Mouse (Mus musculus): Measurements from ENCODE around the gene Tyw5. TPM values are rescaled to one million over a fixed set of nuclear protein-coding genes. Genes with fewer than 3 reads are reported as not detected.

Tyw5 gene
- total and polyA plus RNA-seq, 2 experiments from 2014 or later: 14.4 to 31.4 TPM

GRCm38 (mm10) chr1:57388402-57389155, 18.3 kb downstream of the Tyw5 start:
- 0 out of 2 replicates have a peak, but pooled peaks have one; percentile 48 for ATAC-seq
- Histone ChIP-seq H3K4me3 (ENCODE audit: low read length) (no peak overlapping the region), H3K4me1 (ENCODE audit: insufficient read depth, low read length) (no peaks in the 10 kb centered on the region; the same call in none of the 2 replicates), H3K4me2 (ENCODE audit: low read depth, low read length) (no peak overlapping the region), H3K27me3 (ENCODE audit: insufficient read depth, low read length) (no peaks in the 10 kb centered on the region), H3K27ac (peak overlapping the region; percentile 64), H3K9me3 (ENCODE audit: low read length) (no peaks in the 10 kb centered on the region), H3K36me3 (ENCODE audit: insufficient read depth, low read length) (peaks cover 19% of the 10 kb centered on the region; the same call in 1 of the 2 replicates), H3K9ac (replicated peaks; ENCODE audit: low read length) (no peak overlapping the region)
- no peak for TF ChIP-seq CTCF (IDR thresholded peaks at IDR 0.05; ENCODE audit: low read depth)
- WGBS: 62% methylated on average over 8 of the region's 8 CpGs
- DNase-seq (ENCODE audit: low spot score): peak; percentile 10

GRCm38 (mm10) chr1:57387876-57388275, 19.0 kb downstream of the Tyw5 start:
- Histone ChIP-seq H3K27ac (peak overlapping the region; percentile 34; the same call in 1 of the 2 replicates), H3K27me3 (ENCODE audit: insufficient read depth, low read length) (no peaks in the 10 kb centered on the region), H3K4me1 (ENCODE audit: insufficient read depth, low read length) (no peaks in the 10 kb centered on the region; the same call in none of the 2 replicates), H3K9me3 (ENCODE audit: low read length) (no peaks in the 10 kb centered on the region), H3K9ac (replicated peaks; ENCODE audit: low read length) (no peak overlapping the region), H3K4me3 (ENCODE audit: low read length) (no peak overlapping the region), H3K4me2 (ENCODE audit: low read depth, low read length) (no peak overlapping the region), H3K36me3 (ENCODE audit: insufficient read depth, low read length) (peaks cover 14% of the 10 kb centered on the region; the same call in 1 of the 2 replicates)
- 31% methylated on average over 2 of the region's 2 CpGs for WGBS
- DNase-seq (ENCODE audit: low spot score) (peak; percentile 92), ATAC-seq (peak; percentile 94)
- TF ChIP-seq CTCF (IDR thresholded peaks at IDR 0.05; ENCODE audit: low read depth): no peak

GRCm38 (mm10) chr1:57386519-57386918, 20.4 kb downstream of the Tyw5 start:
- Histone ChIP-seq H3K9me3 (ENCODE audit: low read length) (no peaks in the 10 kb centered on the region), H3K9ac (replicated peaks; ENCODE audit: low read length) (no peak overlapping the region), H3K27ac (no peak overlapping the region), H3K4me3 (ENCODE audit: low read length) (no peak overlapping the region), H3K4me1 (ENCODE audit: insufficient read depth, low read length) (no peaks in the 10 kb centered on the region; the same call in none of the 2 replicates), H3K4me2 (ENCODE audit: low read depth, low read length) (no peak overlapping the region), H3K36me3 (ENCODE audit: insufficient read depth, low read length) (0 out of 2 replicates have a peak, but pooled peaks cover 4% of the 10 kb centered on the region), H3K27me3 (ENCODE audit: insufficient read depth, low read length) (no peaks in the 10 kb centered on the region)
- no peak for TF ChIP-seq CTCF (IDR thresholded peaks at IDR 0.05; ENCODE audit: low read depth)
- ATAC-seq: no peak
- no peak for DNase-seq (ENCODE audit: low spot score)

- Histone ChIP-seq H3K4me2 (ENCODE audit: low read depth, low read length) (peak within 1 kb of the TSS; percentile 91), H3K4me3 (ENCODE audit: low read length) (peak within 1 kb of the TSS; percentile 98), H3K36me3 (ENCODE audit: insufficient read depth, low read length) (no peaks in the 10 kb centered on the region), H3K27ac (peak within 1 kb of the TSS; percentile 83), H3K27me3 (ENCODE audit: insufficient read depth, low read length) (no peaks in the 10 kb centered on the region), H3K4me1 (ENCODE audit: insufficient read depth, low read length) (no peaks in the 10 kb centered on the region; the same call in 1 of the 2 replicates), H3K9me3 (ENCODE audit: low read length) (no peaks in the 10 kb centered on the region), H3K9ac (replicated peaks; ENCODE audit: low read length) (peak within 1 kb of the TSS; percentile 92)
- DNase-seq (ENCODE audit: low spot score) (peak; percentile 96), ATAC-seq (peak; percentile 98)
- under 1% methylated on average over 81 of the region's 81 CpGs for WGBS
- no peak for TF ChIP-seq CTCF (IDR thresholded peaks at IDR 0.05; ENCODE audit: low read depth)
These were observed 29.2 kb downstream of the Tyw5 start, which contains the start of gene 1700066M21Rik for GRCm38 (mm10) chr1:57377376-57378341. 1700066M21Rik (plus strand) TSS chr1:57377620.

GRCm38 (mm10) chr1:57376806-57377205, 30.1 kb downstream of the Tyw5 start:
- ATAC-seq (no peak), DNase-seq (ENCODE audit: low spot score) (no peak)
- H3K27ac ChIP-seq: no peak overlapping the region
- 74% methylated on average over 6 of the region's 6 CpGs for WGBS
- peak overlapping the region; percentile 91 for H3K4me2 ChIP-seq (ENCODE audit: low read depth, low read length)
- no peaks in the 10 kb centered on the region for H3K27me3 ChIP-seq (ENCODE audit: insufficient read depth, low read length)
- H3K9me3 ChIP-seq (ENCODE audit: low read length): no peaks in the 10 kb centered on the region
- H3K36me3 ChIP-seq (ENCODE audit: insufficient read depth, low read length): no peaks in the 10 kb centered on the region
- H3K9ac ChIP-seq (replicated peaks; ENCODE audit: low read length): no peak overlapping the region
- TF ChIP-seq CTCF (IDR thresholded peaks at IDR 0.05; ENCODE audit: low read depth): no peak
- H3K4me3 ChIP-seq (ENCODE audit: low read length): peak overlapping the region; percentile 98; the same call in 1 of the 2 replicates
- H3K4me1 ChIP-seq (ENCODE audit: insufficient read depth, low read length): no peaks in the 10 kb centered on the region; the same call in 1 of the 2 replicates

- no peak for ATAC-seq
- Histone ChIP-seq H3K27ac (no peak overlapping the region), H3K9me3 (ENCODE audit: low read length) (no peaks in the 10 kb centered on the region), H3K4me1 (ENCODE audit: insufficient read depth, low read length) (no peaks in the 10 kb centered on the region; the same call in 1 of the 2 replicates), H3K4me2 (ENCODE audit: low read depth, low read length) (no peak overlapping the region), H3K4me3 (ENCODE audit: low read length) (no peak overlapping the region), H3K27me3 (ENCODE audit: insufficient read depth, low read length) (no peaks in the 10 kb centered on the region), H3K36me3 (ENCODE audit: insufficient read depth, low read length) (no peaks in the 10 kb centered on the region), H3K9ac (replicated peaks; ENCODE audit: low read length) (no peak overlapping the region)
- no peak for DNase-seq (ENCODE audit: low spot score)
- WGBS: 98% methylated on average over 2 of the region's 2 CpGs
- TF ChIP-seq CTCF (IDR thresholded peaks at IDR 0.05; ENCODE audit: low read depth): no peak
These were observed 31.6 kb downstream of the Tyw5 start for GRCm38 (mm10) chr1:57375276-57375675.

All from hindbrain, postnatal 0 days (tissue).